Mouse (Mus musculus): ENCODE results near the gene Wwox.
A peak's percentile ranks its signal among the peaks of the same experiment; 100 is the strongest.

Gene Wwox

DNA sequence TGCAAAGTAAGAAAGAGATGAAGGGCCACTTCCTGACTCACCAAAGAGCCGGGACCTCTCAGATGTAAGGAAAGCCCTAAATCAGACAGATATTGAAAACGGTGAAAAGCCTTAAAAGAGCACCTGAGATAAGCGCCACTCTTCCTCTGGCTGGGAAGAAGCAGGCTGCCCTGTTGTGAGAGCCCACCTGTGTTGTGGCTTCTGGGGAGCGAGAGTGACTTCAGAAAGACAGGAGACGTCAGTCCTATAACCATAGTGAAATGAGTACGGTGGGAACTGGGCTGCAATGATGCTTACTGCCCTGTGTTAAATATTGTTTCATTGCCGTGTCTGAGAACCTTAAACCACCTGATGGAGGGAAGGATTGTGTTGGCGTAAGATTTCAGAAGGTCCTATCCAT, 431.0 kb downstream of the Wwox start:
- no peak for DNase-seq (ENCODE audit: low read depth)

DNA sequence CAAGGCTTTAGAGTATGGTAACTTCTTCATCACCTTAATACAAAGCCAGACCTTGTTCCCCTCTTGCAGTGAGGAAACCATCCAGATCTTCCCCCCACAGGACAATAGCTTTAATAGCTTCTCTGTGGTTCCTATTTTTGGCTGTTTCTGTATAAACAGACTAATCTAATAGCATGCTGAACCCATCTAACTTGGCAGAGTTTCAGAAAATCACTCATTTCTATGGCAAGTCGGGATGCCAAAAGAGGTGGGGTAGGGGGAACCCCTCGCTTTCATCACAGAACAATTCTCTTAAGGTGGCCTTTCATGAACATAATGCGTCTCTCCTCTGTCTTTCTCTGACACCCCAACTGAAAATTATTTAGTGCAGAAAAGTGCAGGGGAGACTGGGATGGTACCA, 433.0 kb downstream of the Wwox start:
- no peak for DNase-seq (ENCODE audit: low read depth)

- DNase-seq (ENCODE audit: low read depth) = no peak
Measured at GRCm38 (mm10) chr8:114875161-114875560, 435.7 kb downstream of the Wwox start.

DNA sequence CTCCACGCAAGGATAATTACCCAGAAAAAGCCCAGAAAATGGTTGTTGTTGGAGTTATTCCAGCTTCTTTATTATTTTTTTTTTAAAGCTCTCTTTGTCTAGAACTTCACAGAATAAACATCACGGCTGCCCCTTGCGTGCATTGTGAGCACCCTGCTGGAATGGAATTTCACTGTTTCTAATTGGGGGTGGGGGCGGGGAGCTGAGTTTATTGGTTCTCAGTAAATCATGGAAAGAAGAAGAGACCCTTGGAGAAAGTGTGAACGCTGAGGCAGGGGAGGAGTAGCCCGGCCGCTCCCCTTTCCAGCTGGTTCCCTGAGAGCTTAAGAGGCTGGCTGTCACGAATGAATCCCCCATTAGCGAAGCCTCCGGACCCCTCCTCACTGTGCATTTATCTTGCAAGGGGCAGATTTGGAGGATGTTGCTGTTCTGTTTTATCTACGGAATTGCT, 436.7 kb downstream of the Wwox start:
- DNase-seq (ENCODE audit: low read depth) = no peak

DNA sequence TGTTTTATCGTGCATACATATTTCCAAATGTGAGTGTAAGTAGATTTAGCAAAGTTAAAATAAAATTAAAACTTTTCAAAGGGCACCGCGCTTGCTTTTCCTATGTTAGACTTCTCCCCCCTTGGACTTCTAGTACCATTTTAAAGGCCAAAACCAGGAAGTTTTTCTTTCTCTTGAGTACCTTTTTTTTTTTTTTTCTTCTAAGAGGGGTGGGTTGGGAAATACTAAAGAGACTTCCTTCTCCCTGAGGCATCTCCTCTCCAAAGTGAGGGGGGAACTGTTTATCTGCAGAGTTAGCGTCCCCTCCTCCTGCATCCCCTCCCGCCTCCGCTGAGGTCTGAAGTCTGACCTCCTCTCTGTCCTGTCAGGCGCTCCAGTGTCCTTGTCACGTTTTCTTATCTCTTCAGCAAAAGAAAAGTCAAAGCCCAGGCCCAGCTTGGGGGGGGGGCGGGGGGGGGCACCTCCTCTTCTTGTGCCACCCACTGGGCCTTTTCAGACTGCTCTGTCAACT, 437.3 kb downstream of the Wwox start:
- DNase-seq (ENCODE audit: low read depth) = no peak

- no peak for DNase-seq (ENCODE audit: low read depth)
Measured at GRCm38 (mm10) chr8:114877234-114877633, 437.8 kb downstream of the Wwox start.

- DNase-seq (ENCODE audit: low read depth) = peak; percentile 50
Measured at GRCm38 (mm10) chr8:114878449-114879276, 439.2 kb downstream of the Wwox start.

GRCm38 (mm10) chr8:114879277-114879568, 439.8 kb downstream of the Wwox start:
- DNase-seq (ENCODE audit: low read depth) = no peak

DNA sequence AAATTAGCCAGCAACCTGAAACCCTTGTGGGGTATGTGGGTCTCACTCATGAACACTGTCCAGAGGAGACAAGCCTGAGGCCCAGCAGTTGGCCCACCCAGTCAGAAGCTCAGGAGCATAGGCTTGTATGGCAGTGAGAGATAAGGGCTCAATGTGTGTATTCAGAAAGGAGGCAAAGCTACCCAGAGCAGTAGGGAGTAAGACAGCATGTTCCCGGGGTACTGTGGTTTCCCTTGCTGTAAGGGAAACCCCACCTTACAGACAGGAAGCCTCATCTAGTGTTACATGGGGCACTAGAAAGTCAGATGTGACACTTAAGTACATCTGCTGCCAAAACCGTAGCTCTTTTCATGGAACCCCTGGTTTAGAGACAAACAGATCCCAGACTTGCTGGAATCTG, 440.2 kb downstream of the Wwox start:
- DNase-seq (ENCODE audit: low read depth) = peak; percentile 63

DNA sequence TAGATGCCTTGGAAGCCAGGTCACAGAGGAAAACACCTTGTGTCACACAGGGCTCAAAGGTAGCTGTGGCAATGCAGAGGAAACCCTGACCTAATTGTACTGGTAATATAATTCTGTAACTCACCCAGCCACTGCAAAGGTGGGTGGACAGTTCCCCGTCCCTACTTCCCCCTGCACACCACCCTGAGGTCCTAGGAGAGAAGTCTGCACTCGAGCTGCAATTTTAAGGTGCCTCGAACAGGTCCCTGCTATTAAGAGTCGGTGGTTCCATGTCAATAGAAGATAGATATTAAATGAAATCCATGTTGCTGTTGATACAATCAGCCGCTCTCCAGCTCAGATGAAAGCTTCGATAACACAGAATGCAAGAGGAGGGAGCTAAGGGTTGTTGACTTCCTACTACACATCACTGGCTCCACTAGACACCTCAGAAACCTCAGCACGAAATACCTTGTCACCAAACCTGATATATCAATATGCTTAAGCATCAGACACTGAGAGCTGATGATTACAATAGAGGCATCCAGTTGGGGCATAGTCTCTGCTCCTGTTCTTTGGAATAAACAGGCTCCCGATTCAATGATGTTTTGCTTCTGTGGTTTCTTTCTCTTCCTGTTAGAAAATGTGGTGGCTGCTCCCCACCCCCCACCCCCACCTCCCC, 441.1 kb downstream of the Wwox start:
- no peak for DNase-seq (ENCODE audit: low read depth)

DNA sequence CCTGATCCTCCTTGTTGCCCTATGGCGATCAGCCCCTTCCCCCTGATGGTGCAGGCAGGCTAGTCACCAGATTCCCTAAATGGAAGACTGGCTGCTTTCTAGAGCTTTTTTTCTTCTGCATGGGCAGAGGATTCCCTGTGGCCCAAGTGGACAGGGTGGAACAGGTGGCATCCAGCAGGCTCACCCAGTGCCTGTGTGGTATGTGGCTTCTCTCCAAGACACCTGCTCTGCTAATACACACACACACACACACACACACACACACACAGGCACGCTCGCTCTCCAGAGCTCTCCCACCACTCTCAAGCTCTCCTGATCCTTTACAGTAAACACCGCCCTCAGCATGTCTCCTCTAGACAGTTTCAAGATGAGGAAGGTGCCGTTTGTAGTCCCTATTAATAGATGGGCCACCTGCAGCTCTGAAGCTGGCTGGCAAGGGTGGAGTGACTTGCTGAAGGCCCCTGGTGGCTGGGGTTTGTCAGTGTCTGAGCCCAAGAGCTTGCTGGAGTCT, 442.5 kb downstream of the Wwox start:
- no peak for DNase-seq (ENCODE audit: low read depth)

GRCm38 (mm10) chr8:114882504-114882903, 443.0 kb downstream of the Wwox start:
- no peak for DNase-seq (ENCODE audit: low read depth)

- no peak for DNase-seq (ENCODE audit: low read depth)
Measured at GRCm38 (mm10) chr8:114882936-114883606, 443.6 kb downstream of the Wwox start.

DNA sequence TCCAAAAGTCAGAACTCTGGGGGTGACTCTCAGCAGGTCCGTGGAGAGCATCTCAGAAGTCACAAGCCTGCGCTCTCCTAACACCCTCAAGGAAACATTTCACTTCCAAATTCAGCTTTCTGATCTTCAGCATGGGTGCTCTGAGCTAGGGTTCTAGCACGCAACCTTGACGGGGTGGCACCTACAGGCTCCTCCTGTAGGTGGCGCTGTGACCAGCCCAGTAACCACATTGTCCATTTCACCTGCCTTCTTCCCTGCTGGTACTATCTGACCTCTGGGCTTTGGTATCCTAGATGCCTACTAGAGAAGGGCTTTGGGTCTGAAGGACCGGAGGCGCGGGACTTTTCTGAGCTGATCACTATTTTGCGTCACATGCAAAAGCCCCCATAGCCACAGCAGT, 444.5 kb downstream of the Wwox start:
- DNase-seq (ENCODE audit: low read depth) = no peak

GRCm38 (mm10) chr8:114885026-114885592, 445.7 kb downstream of the Wwox start:
- DNase-seq (ENCODE audit: low read depth) = no peak

DNA sequence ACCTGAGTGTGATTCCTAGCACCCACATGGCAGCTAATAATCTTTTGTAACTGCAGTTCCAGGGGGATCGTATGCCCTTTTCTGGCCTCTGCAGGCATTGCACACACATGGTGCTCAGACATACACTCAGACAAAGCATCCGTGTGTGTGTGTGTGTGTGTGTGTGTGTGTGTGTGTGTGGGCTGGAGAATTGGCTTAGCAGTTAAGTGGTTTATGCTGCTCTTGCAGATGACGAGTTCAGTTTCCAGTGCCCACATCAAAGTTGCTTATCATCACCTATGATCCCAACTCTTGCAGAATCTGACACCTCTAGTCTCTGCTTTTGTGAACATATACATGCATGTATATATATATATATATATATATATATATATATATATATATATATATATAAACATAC, 448.9 kb downstream of the Wwox start:
- DNase-seq (ENCODE audit: low read depth) = no peak

GRCm38 (mm10) chr8:114889578-114890374, 450.3 kb downstream of the Wwox start:
- no peak for DNase-seq (ENCODE audit: low read depth)

DNA sequence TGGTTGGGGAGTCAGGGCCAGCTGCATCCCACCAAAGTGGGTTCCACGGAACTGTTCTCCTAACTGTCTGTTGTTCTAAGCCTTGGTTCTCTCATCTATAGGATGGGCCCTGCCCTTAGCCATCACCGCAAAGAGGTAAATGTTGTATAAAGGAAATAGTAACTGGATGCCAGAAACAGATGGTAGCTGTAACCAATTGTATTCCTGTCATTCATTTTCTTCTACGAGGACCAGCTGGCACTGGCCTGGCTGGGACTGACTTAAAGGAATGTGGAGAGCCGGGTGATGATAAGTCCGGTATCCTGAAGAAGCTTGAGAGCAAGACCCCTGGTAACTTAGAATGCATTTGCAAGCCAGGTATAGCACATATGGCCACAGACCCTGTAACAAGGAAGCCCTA, 451.0 kb downstream of the Wwox start:
- no peak for DNase-seq (ENCODE audit: low read depth)

DNA sequence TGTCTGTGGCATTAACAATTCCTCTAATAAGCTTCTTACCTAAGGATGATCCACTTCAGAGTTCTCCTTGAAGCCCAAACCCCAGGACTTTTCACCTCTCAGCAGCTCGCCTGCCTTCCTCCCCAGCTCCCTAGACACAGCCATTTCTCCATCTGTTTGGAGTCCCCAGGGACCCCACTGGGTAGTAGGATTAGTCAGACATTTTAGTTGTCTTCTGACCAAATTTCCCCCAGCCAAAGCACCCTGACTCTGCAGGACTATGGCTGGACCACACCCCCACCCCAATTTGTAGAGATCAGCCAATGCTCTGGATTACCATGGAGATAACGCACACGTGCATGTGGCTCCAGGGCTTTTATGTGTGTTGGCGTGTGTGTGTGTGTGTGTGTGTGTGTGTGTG, 451.8 kb downstream of the Wwox start:
- no peak for DNase-seq (ENCODE audit: low read depth)

GRCm38 (mm10) chr8:114897432-114897831, 458.0 kb downstream of the Wwox start:
- DNase-seq (ENCODE audit: low read depth) = no peak

DNA sequence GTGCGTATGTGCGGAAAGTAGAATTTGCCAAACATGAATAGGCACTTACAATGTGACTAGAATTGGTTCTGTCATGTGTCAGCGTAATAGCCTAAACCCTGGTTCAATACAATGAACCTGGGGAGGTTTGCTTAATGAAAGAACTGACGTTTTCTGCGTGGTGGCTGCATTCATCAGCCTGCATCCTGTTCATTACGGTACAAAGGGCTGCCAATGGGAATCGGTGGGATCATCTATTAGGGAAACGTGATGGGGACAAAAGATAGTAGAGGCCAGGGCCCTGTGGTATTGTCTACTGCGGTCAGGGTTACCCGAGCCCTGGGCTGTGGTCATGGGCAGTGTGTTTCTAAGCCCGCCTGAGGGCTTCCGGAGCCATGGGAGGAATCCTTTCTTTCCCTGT, 459.7 kb downstream of the Wwox start:
- no peak for DNase-seq (ENCODE audit: low read depth)

GRCm38 (mm10) chr8:114902584-114902983, 463.1 kb downstream of the Wwox start:
- no peak for DNase-seq (ENCODE audit: low read depth)
